Mouse (Mus musculus) monocyte, adult 2 months (primary cell): ENCODE measurements around the gene Slc16a1.
"Not testable (repeated sequence)": the region's sequence is repeated elsewhere in the genome, so short reads cannot be mapped to it uniquely, and the experiment has no call there.

Experiments used
- DNase-seq, 2 experiments: peaks; one replicate each; pipeline ENCODE4 v3.0.0; 2022; ENCODE audit warnings: low spot score in 2 of 2, low read depth in 1 of 2

Slc16a1 gene

DNA sequence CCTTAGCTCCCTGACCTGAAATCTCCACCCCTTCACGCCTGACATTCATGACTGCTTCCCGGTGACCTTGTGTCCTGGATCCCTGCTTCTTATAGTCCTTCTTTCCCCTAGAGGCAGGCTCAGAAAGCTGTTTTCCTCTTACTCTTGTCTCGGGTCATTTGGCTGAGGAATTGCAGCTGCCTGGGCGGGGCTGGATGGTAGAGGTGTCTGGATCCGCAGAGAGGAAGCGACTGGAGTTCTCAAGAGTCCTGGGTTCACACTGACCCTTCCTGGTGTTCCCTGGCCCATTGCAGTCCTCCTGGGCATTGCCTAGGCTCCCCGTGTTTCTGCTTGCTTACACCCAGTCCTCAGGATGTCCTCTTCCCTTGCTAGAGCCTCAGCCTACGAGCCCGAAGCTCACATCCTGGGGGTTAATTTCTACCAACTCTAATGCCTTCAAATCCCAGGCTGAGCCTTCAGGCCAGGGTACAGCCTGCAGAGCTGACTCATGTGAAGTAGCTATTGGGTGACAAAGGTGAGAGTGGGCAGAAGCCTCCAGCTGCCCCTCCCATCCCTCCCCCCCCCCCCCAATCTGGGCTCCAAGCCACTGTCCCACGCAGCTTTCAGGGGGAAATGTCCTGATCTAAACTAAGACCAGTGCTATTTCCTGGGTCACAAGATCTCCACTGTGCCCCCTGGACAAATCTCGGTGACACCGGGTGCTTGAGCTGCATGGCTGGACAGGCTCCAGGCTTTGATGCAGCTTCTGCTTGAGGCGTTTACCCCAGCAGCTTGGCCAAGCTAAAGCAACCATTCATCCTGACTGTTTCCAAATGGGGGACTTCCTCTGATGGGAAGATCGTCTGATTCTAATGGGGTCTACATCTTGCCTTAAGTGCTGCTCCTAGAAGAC lies 36.1 kb downstream of the Slc16a1 start:
- no peak for DNase-seq

DNA sequence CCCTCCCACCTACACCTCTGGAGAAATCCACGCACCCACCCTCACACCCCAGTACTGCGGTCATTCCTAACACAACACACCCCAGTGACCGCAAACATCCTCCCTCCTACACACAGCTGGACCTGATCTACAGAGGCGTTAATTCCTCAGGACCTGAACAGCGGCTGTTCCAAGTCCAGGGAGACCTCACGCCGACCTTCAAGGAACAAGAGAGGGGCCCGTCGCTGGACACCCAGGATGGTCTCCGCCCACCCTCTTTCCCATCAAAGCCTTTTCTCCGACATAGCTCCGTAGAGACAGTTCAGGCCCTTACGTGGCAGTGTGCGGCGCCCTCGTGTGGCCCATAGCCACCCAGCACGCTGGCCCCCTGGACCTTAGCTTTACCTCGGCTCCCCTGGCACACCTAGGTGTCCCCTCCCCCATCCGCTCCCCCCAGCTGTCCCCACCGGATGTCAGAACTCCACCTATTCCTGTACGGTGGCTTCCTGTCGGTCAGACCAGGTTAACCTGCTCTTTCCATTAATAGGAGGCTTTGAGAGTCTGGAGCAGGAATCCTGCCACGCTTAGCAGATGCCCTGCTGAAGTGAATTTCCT lies 36.9 kb downstream of the Slc16a1 start:
- DNase-seq, result no peak

DNA sequence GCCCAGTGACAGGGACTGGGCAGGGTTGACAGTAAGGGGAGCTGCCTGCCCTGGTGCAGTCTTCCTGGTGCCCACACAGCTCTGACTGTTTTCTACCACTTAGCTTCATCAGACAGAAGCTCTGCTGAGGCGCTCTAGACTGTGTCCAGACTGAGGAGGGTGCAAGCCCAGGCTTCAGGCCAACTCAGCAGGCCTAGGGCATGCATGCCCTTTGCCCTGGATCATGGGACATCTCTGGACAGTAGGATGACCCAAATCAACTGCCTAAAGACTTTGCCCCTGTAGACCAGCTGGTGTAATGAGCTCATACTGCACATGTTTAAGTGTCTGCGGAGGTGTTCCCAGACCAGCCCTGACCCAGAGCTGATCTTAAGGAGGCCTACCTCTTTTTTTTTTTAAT lies 39.3 kb downstream of the Slc16a1 start:
- no peak for DNase-seq

DNA sequence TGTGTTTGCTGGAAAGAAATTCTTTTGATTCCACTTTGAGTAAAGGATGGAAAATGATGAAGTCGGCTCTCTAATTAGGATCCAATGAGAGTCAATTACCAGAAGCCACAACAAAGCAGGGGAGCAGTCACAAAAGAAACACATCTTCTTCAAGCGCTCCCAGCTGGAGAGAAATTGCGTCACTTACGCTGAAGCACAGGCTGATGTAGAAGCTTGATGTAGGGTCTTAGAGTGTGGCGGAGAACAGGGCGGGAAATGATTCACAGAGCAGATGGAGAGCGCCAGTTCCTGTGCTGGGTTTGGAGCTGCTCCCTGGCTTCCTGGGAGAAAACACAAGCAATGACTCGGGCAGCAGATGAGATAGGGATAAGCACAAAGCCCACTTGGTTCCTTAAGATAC lies 40.4 kb downstream of the Slc16a1 start:
- no peak for DNase-seq

DNA sequence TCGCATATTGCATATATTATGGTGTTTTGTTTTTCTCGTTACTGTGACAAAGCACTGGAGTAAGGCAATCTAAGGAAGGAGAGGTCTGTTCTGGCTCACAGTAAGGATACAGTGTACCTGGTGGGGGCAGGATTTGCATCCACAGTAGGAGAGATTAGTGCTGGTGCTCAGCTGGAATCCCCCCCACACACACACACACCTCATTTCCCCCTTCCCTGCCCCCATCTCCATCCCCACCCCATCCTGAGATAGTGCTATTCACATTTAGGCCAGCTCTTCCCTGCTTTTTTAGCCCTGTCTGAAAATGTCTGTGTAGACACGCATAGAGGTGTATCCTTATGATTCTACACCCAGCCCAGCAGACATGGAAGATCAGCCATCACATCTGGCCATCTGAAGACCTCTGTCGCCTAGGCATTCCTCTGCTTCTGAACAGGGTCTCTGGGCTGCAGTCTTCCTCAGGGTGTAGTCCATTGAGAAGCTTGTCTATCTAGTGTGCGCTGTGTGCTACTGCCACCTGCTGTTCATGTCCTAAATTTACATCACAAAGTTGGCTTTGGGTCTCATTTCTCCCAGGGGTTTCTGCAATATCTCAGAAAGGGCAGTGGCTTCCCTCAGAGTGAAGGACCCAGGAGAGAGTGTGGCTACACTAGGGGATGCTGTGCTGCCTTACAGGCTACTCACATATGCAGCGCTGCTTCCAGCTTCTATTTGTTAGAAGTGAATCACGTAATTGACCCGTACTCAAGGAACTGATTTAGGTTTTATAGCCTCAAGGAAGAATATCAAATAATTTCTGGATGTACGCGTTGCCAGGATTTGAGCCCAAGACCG lies 44.4 kb downstream of the Slc16a1 start:
- no peak for DNase-seq

DNA sequence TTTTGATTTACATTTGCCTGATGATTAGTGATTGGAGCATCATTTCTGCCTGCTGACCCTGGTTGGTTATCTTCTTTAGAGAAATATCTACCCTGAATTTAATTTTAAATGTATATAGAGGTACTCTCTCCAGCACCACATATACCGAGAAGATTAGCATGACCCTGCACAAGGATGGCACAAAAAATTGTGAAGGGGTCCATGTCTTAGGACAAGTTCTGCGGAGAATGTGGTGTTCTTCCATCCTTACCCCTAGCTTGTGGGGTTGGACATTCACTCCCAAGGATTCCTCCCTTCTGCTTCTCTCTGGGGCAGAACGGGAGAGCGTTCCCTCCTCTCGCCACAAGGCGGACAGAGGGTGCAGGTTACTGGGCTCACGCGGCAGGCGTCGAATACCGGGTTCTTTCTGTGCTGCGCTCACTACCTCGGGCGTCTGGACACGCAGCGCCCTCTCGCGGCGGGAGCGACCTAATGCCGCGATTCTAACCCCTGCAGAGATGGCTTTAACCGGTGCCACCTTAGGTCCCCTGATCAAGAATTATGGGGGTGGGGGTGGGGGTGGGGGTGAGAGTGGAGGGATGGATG lies 62.4 kb downstream of the Slc16a1 start:
- DNase-seq, result peak; percentile 48 to 57

DNA sequence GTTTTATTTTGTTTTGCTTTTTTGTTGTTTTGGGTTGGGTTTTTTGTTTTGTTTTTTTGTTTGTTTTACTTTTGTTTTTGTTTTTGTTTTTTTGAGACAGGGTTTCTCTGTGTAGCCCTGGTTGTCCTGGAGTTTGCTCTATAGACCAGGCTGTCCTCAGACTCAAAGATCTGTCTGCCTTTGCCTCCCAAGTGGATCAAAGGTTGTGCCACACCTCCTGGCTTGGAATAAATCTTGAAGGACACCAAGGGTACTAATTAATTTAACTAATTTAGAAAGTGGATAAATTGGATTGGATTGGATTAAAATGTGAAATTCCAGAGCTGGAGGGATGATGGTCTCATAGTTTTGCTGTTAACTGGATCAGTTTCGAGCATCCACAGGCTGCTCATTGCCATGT lies 63.3 kb downstream of the Slc16a1 start:
- no peak for DNase-seq

DNA sequence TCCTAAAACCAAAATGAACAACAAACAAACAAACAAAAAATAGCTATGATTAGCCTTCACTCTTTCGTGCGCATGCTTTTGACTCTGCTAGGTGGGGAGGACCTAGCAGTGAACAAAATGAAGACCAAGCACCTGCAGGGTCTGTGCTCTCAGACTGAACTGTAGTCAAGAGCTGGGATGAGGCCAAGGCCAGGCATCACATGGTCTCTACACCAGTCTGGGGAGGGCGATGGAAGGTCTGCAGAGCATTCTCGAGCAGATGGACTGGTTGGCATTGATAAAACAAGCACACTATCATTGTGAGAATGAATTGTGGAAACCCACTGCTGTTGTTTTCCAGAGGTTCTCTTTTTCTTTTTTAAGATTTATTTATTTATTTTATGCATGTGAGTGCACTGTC lies 65.5 kb downstream of the Slc16a1 start:
- DNase-seq, result no peak

DNA sequence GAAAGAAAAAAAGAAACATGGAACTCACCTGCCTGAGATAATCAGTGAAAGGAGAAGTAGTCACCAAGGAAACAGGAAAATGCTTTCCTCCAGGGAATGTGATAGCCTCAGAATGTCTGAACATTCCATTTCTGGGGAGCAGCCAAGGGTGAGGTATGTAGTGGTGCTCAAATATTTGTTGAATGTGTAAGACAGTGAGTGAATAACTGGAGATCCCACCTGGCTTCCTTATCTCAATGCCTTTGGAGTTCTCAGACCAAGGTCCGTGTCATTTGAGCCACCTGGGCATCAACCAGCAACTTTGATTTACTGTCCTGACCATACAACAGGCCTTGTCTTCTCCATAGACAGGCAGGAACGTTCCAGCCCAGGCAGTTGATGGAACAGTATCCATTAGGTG lies 68.0 kb downstream of the Slc16a1 start:
- DNase-seq, result no peak

DNA sequence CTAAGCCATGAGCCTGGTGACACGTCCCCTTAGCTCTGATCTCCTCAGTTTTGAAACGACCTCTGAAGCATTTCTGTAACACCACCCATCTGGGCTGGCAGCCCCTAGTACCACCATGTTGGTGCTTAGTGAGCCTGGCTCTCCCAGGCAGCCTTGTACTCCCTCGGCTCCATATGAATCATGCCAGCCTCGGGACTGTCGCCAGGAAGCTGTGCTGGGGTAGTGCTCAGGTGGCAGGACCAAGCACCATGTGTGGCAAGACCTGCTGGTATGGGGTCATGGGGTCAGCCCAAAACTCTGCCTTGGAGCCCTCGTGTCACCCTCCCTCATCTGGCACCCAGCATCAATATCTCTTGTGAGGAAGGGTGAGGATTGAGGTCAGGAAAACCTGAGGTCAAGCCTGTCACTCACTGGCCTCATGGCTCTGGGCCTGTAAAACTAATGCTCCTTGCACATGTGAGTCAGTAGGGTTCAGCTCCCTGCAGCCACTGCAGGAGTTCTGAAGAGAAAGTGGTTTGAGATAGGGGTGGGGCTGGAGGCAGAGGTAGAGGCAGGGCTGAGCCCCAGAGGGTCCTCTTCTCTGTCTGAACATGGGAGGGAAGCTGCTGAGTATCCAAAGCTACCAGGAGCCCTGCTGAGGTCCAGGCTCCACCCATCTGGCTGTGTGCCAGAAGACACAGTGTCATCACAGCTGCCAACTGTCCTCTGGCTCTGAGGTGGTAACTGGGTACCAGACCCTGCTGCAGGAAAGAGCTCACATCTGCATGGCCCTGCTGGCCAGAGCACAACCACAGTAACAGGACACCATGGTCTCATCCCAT lies 68.7 kb downstream of the Slc16a1 start:
- DNase-seq, result not testable (repeated sequence)

DNA sequence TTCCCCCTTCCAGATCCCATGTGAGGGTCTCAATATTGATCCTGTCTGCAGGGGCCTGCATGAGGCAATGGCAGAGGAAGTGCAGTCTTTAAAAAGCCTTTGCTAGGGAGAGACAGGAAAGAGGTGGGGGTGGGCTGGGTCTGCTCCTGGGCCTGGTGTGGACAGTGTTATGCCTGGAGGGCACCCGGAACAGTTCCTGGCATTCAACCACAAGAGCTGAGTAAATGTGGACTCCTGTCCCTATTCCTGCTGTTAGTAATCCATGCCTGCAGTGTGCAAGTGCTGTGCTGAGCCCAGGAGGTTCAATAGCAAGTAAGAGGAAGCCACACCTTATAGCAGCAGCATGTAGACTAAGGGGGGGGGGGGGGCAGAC lies 69.3 kb downstream of the Slc16a1 start:
- not testable (repeated sequence) for DNase-seq
